Mouse (Mus musculus) heart, adult 8-10 months (tissue): ENCODE measurements around the gene Pitx1. TPM values are rescaled to one million over a fixed set of nuclear protein-coding genes. Genes with fewer than 3 reads are reported as not detected.

Experiments
- DNase-seq: peaks from one replicate; pipeline ENCODE4 v3.0.0; 2022; ENCODE audit warnings: low spot score
- total RNA-seq, 4 experiments: library from RNA; stranded (reverse); gene quantifications; 2 replicates each; pipeline ENCODE4 v1.2.4; 2022

The Pitx1 gene
- total RNA-seq, 4 experiments from 2014 or later: not detected

- DNase-seq: no peak
Observed at GRCm38 (mm10) chr13:55830833-55831721, 4.9 kb downstream of the Pitx1 start.

DNA sequence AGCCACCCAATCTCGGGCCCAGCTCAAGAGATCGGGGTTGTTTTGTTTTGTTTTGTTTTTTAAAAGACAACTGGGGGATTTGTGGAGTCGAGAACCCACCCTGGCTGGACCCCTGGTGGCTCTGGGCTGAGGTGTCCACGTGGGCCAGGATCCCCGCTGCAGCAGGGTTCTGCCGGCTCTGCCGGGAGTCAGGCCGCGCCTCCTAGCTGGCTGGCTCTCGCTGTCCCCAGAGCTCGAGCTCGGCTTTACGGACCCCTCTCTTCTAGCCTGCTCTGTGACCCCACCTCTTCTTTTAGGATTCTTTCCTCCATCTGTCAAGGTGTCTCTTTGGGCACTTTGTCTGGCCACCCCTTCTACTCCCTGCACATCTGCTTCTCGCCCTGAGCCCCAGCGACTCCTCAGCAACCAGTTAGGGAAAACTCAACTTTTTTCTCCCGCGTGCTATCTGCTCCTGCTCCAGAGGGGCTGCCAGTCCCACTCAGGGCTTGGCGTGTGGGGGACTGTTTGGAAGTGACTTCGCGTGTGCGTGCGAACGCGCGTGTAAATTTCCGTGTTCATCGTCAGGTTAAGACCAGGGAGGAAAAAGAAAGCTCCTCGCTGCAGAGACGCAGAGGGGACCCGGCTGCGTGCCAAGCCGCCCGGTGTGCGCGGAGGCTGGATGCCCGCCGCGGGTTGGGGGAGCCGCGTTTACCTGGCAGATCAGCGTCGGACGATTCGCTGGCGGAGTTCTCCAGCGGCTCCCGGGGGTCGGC is 5.7 kb downstream of the Pitx1 start:
- no peak for DNase-seq

DNA sequence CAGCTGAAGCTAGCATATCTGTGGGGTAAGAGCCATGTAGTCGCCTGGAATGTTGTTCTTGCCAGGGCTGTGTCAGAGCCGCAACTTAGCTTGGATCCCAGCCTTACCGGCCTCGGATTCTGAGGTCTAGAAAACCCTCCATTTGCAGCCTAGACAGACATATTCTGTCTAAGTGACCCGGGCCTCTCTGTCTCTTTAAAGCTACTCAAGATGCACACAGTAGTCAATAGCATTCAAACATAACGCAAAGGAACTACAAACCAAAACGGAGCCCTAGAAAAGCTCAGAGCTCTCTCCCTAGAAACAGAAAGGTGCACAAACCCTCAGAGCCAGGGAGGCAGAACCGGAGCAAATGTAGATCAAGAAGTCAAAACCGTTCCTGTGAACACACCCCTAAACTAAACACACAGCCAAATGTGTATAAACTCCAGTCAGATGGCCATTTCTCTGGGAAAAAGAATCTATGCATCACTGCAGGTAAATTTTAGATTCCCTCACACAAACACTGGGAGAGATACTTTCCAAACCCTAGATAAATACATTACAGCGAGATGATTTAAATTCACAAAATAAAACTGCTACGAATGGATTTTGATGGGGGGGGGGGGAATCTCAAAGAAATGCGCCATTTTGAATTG is 6.9 kb downstream of the Pitx1 start:
- DNase-seq: no peak

DNA sequence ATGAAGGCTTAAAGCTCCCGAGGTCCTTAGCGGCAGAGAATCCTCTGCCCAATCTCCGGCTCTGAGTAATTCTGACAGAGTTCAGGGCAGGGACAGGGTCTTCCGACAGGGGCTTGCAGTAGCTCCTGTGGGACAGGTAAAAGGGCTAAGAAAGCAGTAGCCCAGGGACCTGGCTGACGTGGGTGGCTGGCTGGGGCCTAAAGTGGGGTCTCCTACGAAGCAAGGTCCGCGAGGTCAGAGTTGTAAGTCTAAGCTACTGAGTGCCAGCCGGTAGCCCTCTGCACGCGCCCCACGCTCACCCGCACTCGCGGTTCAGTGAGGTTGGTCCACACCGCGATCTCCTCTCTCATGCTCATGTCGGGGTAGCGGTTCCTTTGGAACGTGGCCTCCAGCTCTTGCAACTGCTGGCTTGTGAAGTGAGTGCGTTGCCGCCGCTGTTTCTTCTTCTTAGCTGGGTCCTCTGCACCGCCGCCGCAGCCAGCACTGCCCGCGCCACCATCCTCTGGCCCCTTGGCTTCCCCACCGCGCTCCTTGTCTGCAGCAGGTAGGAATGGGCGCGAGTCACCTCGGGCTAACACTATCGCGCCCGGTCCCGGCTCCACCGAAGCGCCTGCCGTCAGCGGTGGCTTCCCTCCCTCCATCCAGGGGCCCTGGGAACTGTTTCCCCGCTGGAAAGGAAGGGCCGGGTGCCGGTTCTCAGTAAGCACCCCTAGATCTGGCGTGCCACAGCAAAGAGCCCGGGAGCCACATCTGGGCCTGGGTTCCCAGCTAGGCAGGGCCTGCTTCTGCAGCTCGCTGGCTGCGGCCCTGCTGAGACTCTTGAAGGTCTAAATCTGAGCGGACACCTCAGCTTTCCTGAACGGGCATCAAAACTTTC is 7.6 kb downstream of the Pitx1 start:
- DNase-seq: no peak

DNA sequence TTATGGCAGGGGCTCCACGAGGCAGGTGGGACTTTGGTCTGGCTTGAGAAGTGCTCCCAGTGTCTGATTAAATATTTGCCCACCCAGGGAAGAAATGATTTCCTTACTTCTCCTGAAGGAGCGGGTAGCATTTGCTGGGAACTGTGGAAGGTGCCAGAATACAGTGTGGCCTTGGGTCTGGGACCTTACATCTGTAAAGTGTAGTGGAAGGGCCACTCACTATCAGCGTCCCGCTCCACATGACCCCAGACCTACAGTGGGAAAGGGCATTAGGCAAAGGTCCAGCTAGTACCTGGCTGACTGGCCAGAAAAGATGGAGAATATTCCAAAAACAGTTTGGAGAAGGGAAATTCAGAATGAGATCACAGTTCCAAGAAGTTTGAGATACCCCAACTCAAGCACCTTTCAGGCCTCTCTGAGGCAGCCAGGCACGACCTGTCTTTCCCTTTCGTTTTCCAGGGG is 8.3 kb downstream of the Pitx1 start:
- DNase-seq: no peak

DNA sequence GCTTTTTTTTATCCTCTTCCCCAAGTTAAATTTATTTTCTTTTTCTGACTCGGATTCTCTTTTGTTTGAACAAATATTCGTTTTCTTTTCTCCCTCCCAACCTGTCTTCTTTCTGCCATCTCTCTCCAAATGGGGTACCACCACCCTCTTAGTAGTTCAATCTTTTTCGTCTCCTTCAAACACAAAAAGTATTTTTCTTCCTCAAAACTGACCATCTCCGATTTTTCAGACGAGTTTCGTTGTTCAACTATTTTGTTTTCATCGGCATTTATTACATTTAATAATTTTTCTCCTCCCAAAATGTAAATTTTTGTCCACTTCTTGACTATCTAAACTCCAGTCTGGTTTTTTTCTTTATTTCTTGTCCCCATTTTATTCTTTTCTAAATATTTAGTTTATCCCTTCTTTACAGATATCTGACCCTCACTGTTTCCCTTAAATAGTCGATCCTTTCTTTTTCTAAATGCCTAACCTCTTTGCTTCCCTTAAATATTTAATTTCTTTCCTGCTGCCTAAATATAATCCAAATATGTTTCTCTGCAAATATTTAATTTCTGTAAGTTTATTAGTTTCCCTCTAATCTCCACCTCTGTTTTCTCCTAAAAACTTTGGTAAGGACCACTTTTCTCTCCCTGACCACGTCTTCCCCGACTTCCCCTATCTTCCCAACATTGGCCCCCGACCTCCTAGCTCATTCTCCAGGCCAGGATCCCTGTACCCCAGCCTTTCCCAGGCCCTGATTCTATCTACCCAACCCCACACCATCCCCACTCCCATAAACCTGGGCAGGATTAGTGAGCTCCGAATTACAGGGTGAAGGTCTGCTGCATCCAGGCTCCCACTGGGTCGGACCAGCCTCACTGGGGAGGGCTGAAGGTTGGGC is 9.0 kb downstream of the Pitx1 start:
- DNase-seq: no peak

GRCm38 (mm10) chr13:55826008-55826671 is 9.9 kb downstream of the Pitx1 start:
- DNase-seq: no peak

DNA sequence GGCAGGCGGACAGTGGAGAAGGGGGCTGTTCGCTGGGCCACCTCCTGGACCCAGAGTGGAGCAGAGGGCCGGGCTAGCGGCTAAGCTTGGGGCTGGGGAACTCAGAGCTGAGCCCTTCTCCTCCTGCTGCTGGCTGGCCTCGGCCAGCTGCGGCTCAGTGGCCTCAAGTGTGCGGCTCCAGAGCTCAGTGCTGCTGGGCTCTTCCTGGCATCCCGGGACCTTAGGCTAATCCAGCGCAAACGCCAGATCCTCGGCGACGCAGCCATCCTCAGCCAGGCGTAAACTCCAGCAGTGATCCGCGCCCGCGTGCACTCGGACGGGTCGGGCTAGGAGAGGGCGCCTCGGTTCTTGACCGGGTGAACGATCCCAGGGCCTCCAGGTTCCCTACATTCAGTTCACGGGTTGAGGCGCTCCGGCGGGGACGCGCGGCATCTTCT is 10.7 kb downstream of the Pitx1 start:
- DNase-seq: no peak

DNA sequence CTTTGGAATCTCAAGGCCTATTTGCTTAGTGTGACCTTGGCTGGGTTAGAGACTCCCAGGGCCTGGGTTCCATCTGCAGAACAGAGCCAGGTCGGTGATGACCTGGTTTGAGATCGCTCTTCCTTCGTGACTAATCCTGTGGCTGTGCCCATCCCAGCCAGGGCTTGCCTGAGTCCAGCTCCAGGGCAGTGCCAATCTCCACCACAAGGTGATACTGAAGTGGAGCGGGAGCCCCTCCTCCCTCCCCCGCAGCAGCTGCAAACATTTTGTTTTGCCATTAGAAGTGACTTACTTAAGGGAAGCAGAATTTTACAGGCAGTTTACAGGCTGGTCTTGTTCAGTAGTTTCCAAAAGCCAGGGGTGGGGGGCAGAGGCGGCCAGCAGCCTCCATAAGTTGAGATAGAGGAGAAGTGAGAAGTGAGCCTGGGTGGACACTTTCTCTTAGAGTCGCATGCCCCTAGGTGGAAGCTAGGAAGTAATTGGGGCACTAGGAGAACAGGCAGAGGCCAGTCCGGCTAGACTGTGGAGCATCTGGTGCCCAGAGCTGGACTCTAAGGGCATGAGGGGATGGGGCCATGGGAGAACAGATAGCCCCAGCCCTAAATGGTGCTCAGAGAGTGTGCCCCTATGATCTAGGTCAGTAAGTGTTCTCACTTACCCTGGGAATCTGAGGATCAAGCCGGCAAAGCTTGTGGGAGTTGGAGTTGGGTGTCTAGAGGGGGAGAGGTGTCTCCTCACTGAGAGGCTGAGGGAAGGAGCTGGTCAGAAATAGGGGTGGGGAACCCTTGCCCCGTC is 11.6 kb downstream of the Pitx1 start:
- DNase-seq: no peak

DNA sequence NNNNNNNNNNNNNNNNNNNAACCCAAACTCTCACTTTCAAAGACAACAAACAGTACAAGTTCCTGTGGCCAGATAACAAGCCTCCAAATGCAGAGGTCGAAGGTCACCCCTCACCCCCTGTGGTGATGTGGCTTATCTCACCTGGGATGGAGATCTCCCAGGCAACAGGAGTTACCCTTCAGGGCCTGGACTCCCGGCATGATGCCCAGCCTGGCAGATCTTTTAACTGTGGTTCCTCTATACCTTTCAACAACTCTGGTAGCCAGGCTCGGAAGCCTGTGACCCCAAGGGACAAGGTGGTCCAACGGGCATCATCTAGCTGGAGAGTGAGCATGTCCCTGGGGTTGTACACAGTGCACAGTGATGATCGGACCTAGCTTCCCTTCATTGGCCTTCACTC is 13.5 kb downstream of the Pitx1 start:
- no peak for DNase-seq

DNA sequence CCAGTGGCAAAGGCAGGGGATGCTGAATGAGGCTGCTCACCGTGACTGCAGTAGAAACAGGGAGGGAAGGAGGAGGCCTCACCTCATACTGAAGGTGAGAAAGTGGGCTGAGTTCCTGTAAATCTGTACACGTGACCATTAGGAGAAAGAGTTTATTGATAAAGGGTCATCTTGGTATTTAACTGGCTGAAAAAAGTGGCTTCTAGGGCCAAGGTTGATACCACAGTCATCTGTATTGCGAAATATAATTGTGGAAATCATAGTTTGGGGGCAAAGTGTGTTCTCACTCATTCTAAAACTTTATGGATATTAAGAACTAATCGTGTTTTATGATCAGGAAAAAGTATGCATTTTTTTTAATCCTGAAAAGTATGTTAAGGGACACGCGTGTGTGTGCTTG is 21.2 kb downstream of the Pitx1 start:
- DNase-seq: no peak

- no peak for DNase-seq
Observed at GRCm38 (mm10) chr13:55813490-55814016, 22.4 kb downstream of the Pitx1 start.

GRCm38 (mm10) chr13:55810947-55811346 is 25.0 kb downstream of the Pitx1 start:
- no peak for DNase-seq

DNA sequence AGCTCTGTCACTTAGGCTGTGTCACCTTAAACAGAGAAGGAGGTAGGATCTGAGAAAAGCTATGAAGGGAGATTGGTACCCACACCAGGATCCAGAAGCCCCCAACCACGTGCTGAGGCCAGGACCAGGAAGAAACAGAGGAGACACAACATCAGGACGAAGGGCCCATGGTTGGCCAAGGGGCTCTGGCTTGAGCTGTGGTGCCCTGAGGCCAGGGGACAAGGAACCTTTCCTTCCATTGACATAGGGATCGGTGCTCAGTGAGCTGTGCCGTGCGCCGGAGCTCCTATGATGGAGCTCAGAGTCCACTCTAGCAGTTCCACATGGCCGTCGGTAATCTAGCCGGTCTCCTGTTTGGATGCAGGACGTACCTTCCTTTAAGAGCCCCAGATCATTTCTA is 26.3 kb downstream of the Pitx1 start:
- DNase-seq: no peak

GRCm38 (mm10) chr13:55809041-55809623 is 26.9 kb downstream of the Pitx1 start:
- DNase-seq: no peak

DNA sequence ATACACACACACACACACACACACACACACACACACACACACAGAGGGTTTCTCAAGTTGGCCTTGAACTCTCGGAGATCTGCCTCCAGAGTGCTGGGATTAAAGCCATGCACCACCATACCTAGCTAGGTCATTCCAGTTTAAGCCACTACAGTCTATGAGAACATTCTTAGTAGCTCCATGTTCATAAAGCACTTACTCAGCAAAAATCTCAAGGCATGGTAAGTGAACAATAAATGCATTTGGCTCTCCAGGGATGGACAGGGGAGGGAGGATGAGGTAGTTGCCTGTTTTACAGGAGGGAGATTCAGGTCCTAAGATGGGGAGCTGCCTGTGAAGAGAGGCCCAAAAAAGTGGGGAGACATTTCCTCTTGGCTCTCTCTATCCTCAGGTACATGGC is 32.0 kb downstream of the Pitx1 start:
- no peak for DNase-seq

DNA sequence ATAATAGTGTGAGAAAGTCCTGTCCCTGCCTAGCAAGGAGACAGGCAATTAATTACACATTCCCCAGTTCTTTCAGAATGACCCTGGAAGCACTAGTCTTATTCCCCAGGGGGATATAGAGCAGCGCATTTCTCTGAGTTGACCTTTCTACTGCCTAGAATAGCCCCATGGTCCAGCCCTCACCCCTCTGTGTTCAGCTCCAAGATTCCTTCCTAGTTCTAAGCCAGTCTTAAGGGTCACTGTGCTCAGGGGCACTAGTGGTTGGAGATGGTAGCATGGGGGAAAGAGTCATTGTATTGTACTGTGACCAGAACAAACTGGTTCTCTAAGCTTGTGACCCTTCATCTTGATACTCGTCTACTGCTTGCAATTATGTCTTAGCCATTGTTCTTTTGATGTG is 34.7 kb downstream of the Pitx1 start:
- DNase-seq: no peak

GRCm38 (mm10) chr13:55786120-55786519 is 49.9 kb downstream of the Pitx1 start:
- no peak for DNase-seq
